Mouse (Mus musculus): ENCODE results near the gene Emilin3. TPM values are rescaled to one million over a fixed set of nuclear protein-coding genes. Genes with fewer than 3 reads are reported as not detected.

Emilin3 gene
- polyA plus RNA-seq, 1 experiment from 2014 or later, result 1.5 TPM

- Histone ChIP-seq H3K9me3 (replicated peaks; ENCODE audit: control insufficient read depth, low read length) (no peaks in the 10 kb centered on the region), H3K4me2 (no peak overlapping the region), H3K4me1 (ENCODE audit: control insufficient read depth, insufficient read depth, low read length) (no peaks in the 10 kb centered on the region), H3K27me3 (ENCODE audit: control insufficient read depth, insufficient read depth, low read length) (peaks cover 2% of the 10 kb centered on the region; the same call in 1 of the 2 replicates), H3K4me3 (ENCODE audit: low read depth, low read length) (no peak overlapping the region), H3K36me3 (ENCODE audit: control insufficient read depth, insufficient read depth, low read length) (no peaks in the 10 kb centered on the region), H3K27ac (ENCODE audit: low read depth, low read length) (no peak overlapping the region), H3K9ac (ENCODE audit: low read depth, low read length) (no peak overlapping the region)
- 76% methylated on average over 5 of the region's 5 CpGs for WGBS (ENCODE audit: insufficient replicate concordance)
- ATAC-seq (replicated peaks; ENCODE audit: insufficient number of reproducible peaks, low FRiP score, low TSS enrichment), result no peak
These were observed 21.1 kb downstream of the Emilin3 start for GRCm38 (mm10) chr2:160891045-160891444.

- Histone ChIP-seq H3K4me3 (ENCODE audit: low read depth, low read length) (peak overlapping the region; percentile 45), H3K27me3 (ENCODE audit: control insufficient read depth, insufficient read depth, low read length) (peaks cover 2% of the 10 kb centered on the region; the same call in 1 of the 2 replicates), H3K4me2 (peak overlapping the region; percentile 82), H3K4me1 (ENCODE audit: control insufficient read depth, insufficient read depth, low read length) (no peaks in the 10 kb centered on the region), H3K9me3 (replicated peaks; ENCODE audit: control insufficient read depth, low read length) (no peaks in the 10 kb centered on the region), H3K9ac (ENCODE audit: low read depth, low read length) (peak overlapping the region; percentile 58), H3K27ac (ENCODE audit: low read depth, low read length) (no peak overlapping the region), H3K36me3 (ENCODE audit: control insufficient read depth, insufficient read depth, low read length) (no peaks in the 10 kb centered on the region)
- ATAC-seq (replicated peaks; ENCODE audit: insufficient number of reproducible peaks, low FRiP score, low TSS enrichment), result peak; percentile 83
- WGBS (ENCODE audit: insufficient replicate concordance), result 2% methylated on average over 26 of the region's 26 CpGs
These were observed 24.3 kb downstream of the Emilin3 start for GRCm38 (mm10) chr2:160887859-160888258.

DNA sequence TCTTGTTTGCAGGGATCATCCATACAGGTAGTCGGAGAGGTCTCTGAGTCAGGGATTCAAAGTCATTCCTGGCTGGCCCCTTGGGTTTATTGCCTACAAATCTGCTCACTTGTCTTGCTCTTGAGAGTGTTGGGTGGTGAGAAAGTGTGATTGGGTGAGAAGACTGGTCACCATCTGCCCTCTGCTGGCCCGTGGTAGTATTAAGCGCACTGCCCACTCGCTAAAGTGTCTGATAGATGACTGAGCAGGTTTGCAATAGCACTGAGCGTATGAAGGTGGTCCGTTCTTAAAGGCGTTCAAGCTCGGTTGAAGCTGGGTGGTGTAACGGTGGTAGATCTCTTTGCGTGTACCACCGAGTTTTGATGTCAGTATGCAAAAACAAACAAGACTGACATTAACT is 24.8 kb downstream of the Emilin3 start:
- Histone ChIP-seq H3K36me3 (ENCODE audit: control insufficient read depth, insufficient read depth, low read length) (no peaks in the 10 kb centered on the region), H3K27me3 (ENCODE audit: control insufficient read depth, insufficient read depth, low read length) (peaks cover 2% of the 10 kb centered on the region; the same call in 1 of the 2 replicates), H3K27ac (ENCODE audit: low read depth, low read length) (no peak overlapping the region), H3K9me3 (replicated peaks; ENCODE audit: control insufficient read depth, low read length) (no peaks in the 10 kb centered on the region), H3K9ac (ENCODE audit: low read depth, low read length) (no peak overlapping the region), H3K4me1 (ENCODE audit: control insufficient read depth, insufficient read depth, low read length) (no peaks in the 10 kb centered on the region), H3K4me3 (ENCODE audit: low read depth, low read length) (peak overlapping the region; percentile 45), H3K4me2 (peak overlapping the region; percentile 82)
- peak; percentile 84 for ATAC-seq (replicated peaks; ENCODE audit: insufficient number of reproducible peaks, low FRiP score, low TSS enrichment)
- WGBS (ENCODE audit: insufficient replicate concordance), result 3% methylated on average over 11 of the region's 11 CpGs

DNA sequence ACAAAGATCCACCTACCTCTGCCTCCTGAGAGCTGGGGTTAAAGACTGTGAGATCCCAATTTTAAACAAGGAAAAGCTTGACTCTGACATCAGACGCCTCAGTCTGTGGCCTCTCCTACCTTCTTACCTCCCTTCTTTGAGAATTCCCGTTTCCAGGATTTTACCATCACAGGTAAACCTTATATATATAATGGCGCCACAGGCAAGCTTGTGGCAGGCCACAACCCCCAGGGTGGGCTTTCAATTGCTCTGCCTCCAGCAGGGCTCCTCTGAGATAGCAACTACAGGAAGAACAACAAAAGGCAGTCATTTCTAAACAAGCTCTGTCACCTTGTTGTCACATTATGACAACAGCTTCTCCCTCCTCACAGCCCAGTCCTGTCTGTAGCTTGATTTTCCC is 25.9 kb downstream of the Emilin3 start:
- ATAC-seq (replicated peaks; ENCODE audit: insufficient number of reproducible peaks, low FRiP score, low TSS enrichment), result no peak
- no peaks in the 10 kb centered on the region for H3K36me3 ChIP-seq (ENCODE audit: control insufficient read depth, insufficient read depth, low read length)
- H3K4me1 ChIP-seq (ENCODE audit: control insufficient read depth, insufficient read depth, low read length), result no peaks in the 10 kb centered on the region
- WGBS (ENCODE audit: insufficient replicate concordance), result 65% methylated on average over 3 of the region's 3 CpGs
- no peak overlapping the region for H3K27ac ChIP-seq (ENCODE audit: low read depth, low read length)
- no peaks in the 10 kb centered on the region for H3K9me3 ChIP-seq (replicated peaks; ENCODE audit: control insufficient read depth, low read length)
- H3K4me3 ChIP-seq (ENCODE audit: low read depth, low read length), result no peak overlapping the region
- peaks cover 2% of the 10 kb centered on the region; the same call in 1 of the 2 replicates for H3K27me3 ChIP-seq (ENCODE audit: control insufficient read depth, insufficient read depth, low read length)
- no peak overlapping the region for H3K4me2 ChIP-seq
- H3K9ac ChIP-seq (ENCODE audit: low read depth, low read length), result no peak overlapping the region

DNA sequence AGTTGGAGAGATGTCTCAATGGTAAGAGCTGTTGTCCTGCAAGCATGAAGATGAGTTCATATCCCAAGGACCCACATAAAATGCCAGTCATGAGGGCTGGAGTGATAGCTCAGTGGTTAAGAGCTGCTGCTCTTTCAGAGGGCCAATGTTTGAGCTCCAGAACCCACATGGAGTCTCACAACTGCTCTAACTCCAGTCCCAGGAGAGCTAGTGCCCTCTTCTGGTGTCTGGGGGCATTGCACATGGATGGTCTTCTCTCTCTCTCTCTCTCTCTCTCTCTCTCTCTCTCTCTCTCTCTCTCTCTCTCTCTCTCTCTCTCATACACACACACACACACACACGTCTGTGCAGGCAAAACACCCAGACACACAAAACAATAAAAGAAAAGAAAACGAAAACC is 27.3 kb downstream of the Emilin3 start:
- no peak overlapping the region for H3K27ac ChIP-seq (ENCODE audit: low read depth, low read length)
- no peak for ATAC-seq (replicated peaks; ENCODE audit: insufficient number of reproducible peaks, low FRiP score, low TSS enrichment)
- peaks cover 3% of the 10 kb centered on the region; the same call in 1 of the 2 replicates for H3K4me1 ChIP-seq (ENCODE audit: control insufficient read depth, insufficient read depth, low read length)
- no peaks in the 10 kb centered on the region; the same call in 1 of the 2 replicates for H3K27me3 ChIP-seq (ENCODE audit: control insufficient read depth, insufficient read depth, low read length)
- H3K4me3 ChIP-seq (ENCODE audit: low read depth, low read length), result no peak overlapping the region
- H3K9me3 ChIP-seq (replicated peaks; ENCODE audit: control insufficient read depth, low read length), result no peaks in the 10 kb centered on the region
- WGBS (ENCODE audit: insufficient replicate concordance), result 25% methylated on average over 2 of the region's 2 CpGs
- no peak overlapping the region for H3K4me2 ChIP-seq
- no peaks in the 10 kb centered on the region for H3K36me3 ChIP-seq (ENCODE audit: control insufficient read depth, insufficient read depth, low read length)
- H3K9ac ChIP-seq (ENCODE audit: low read depth, low read length), result no peak overlapping the region

GRCm38 (mm10) chr2:160883912-160884311 is 28.2 kb downstream of the Emilin3 start:
- Histone ChIP-seq H3K27me3 (ENCODE audit: control insufficient read depth, insufficient read depth, low read length) (no peaks in the 10 kb centered on the region; the same call in 1 of the 2 replicates), H3K36me3 (ENCODE audit: control insufficient read depth, insufficient read depth, low read length) (no peaks in the 10 kb centered on the region), H3K4me3 (ENCODE audit: low read depth, low read length) (no peak overlapping the region), H3K9me3 (replicated peaks; ENCODE audit: control insufficient read depth, low read length) (no peaks in the 10 kb centered on the region), H3K4me1 (ENCODE audit: control insufficient read depth, insufficient read depth, low read length) (peaks cover 3% of the 10 kb centered on the region; the same call in 1 of the 2 replicates), H3K4me2 (no peak overlapping the region), H3K27ac (ENCODE audit: low read depth, low read length) (no peak overlapping the region), H3K9ac (ENCODE audit: low read depth, low read length) (no peak overlapping the region)
- WGBS (ENCODE audit: insufficient replicate concordance), result 71% methylated on average over 4 of the region's 4 CpGs
- ATAC-seq (replicated peaks; ENCODE audit: insufficient number of reproducible peaks, low FRiP score, low TSS enrichment), result no peak

DNA sequence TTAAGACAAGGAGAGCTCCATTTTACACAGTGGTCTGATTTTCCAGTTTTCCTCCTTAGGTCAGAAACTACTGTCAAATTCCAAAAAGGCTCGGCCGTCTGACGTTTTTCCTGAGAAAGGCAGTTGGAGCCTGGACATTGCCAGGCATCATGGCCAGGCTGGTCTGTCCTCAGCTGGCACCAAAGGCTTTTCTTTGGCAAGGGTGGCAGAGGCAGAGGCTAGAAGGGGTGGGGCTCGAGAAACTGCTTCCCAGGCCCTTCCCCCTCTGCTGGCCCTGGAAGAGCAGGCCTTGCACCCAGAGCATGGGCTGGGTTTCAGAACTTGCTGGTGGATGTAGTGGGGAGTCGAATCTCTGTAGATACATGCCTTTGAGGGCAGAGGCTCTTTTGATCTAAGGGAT is 29.7 kb downstream of the Emilin3 start:
- no peak for ATAC-seq (replicated peaks; ENCODE audit: insufficient number of reproducible peaks, low FRiP score, low TSS enrichment)

GRCm38 (mm10) chr2:160881462-160882101 is 30.5 kb downstream of the Emilin3 start:
- Histone ChIP-seq H3K9me3 (replicated peaks; ENCODE audit: control insufficient read depth, low read length) (no peaks in the 10 kb centered on the region), H3K36me3 (ENCODE audit: control insufficient read depth, insufficient read depth, low read length) (no peaks in the 10 kb centered on the region), H3K4me3 (ENCODE audit: low read depth, low read length) (no peak overlapping the region), H3K9ac (ENCODE audit: low read depth, low read length) (no peak overlapping the region), H3K4me2 (no peak overlapping the region), H3K27ac (ENCODE audit: low read depth, low read length) (no peak overlapping the region), H3K4me1 (ENCODE audit: control insufficient read depth, insufficient read depth, low read length) (peaks cover 3% of the 10 kb centered on the region; the same call in 1 of the 2 replicates), H3K27me3 (ENCODE audit: control insufficient read depth, insufficient read depth, low read length) (no peaks in the 10 kb centered on the region)
- no peak for ATAC-seq (replicated peaks; ENCODE audit: insufficient number of reproducible peaks, low FRiP score, low TSS enrichment)
- whole genome bisulfite sequencing (ENCODE audit: insufficient replicate concordance), result 43% methylated on average over 6 of the region's 6 CpGs

More for the DNA sequence above, 29.7 kb downstream of the Emilin3 start:
- Histone ChIP-seq H3K27ac (ENCODE audit: low read depth, low read length) (no peak overlapping the region), H3K36me3 (ENCODE audit: control insufficient read depth, insufficient read depth, low read length) (no peaks in the 10 kb centered on the region), H3K27me3 (ENCODE audit: control insufficient read depth, insufficient read depth, low read length) (no peaks in the 10 kb centered on the region), H3K9me3 (replicated peaks; ENCODE audit: control insufficient read depth, low read length) (no peaks in the 10 kb centered on the region), H3K4me1 (ENCODE audit: control insufficient read depth, insufficient read depth, low read length) (peaks cover 3% of the 10 kb centered on the region; the same call in 1 of the 2 replicates), H3K4me2 (no peak overlapping the region), H3K4me3 (ENCODE audit: low read depth, low read length) (no peak overlapping the region), H3K9ac (ENCODE audit: low read depth, low read length) (no peak overlapping the region)
- 76% methylated on average over 5 of the region's 5 CpGs for WGBS (ENCODE audit: insufficient replicate concordance)

Measured in heart, embryonic 11.5 days (tissue).